Mouse (Mus musculus) kidney, embryonic 16.5 days (tissue): ENCODE measurements around the gene Ncstn. TPM values are rescaled to one million over a fixed set of nuclear protein-coding genes. Genes with fewer than 3 reads are reported as not detected.

Experiments
- ATAC-seq: fragments of 200-750 bp; cut with Nextera tagmentation; 2 replicates; pipeline ENCODE4 v1.8.0; 2017; ENCODE audit warnings: moderate TSS enrichment; ENCODE audit not compliant: low FRiP score, low TSS enrichment
- H3K27ac ChIP-seq: fragments of 300-500 bp; sonication (generic); 2 replicates; pipeline ENCODE4 v1.5.1; 2014; ENCODE audit warnings: low read length
- H3K27me3 ChIP-seq: fragments of 300-500 bp; sonication (generic); 2 replicates; pipeline ENCODE4 v1.6.1; 2014; ENCODE audit warnings: low read length, control low read depth, mixed read lengths; ENCODE audit not compliant: insufficient read depth
- H3K36me3 ChIP-seq: fragments of 300-500 bp; sonication (generic); 2 replicates; pipeline ENCODE4 v1.6.1; 2014; ENCODE audit warnings: low read length, control low read depth, mixed read lengths; ENCODE audit not compliant: insufficient read depth
- H3K4me1 ChIP-seq: fragments of 300-500 bp; sonication (generic); 2 replicates; pipeline ENCODE4 v1.6.1; 2014; ENCODE audit warnings: low read length, control low read depth, mixed read lengths; ENCODE audit not compliant: insufficient read depth
- H3K4me2 ChIP-seq: fragments of 300-500 bp; sonication (generic); replicated peaks from 2 replicates; pipeline ENCODE4 v1.6.1; 2014; ENCODE audit warnings: low read depth, low read length
- H3K4me3 ChIP-seq: fragments of 300-500 bp; sonication (generic); 2 replicates; pipeline ENCODE4 v1.5.1; 2014; ENCODE audit warnings: mild to moderate bottlenecking, low read length
- H3K9ac ChIP-seq: fragments of 300-500 bp; sonication (generic); replicated peaks from 2 replicates; pipeline ENCODE4 v1.6.1; 2014; ENCODE audit warnings: low read length
- H3K9me3 ChIP-seq: fragments of 300-500 bp; sonication (generic); 2 replicates; pipeline ENCODE4 v1.6.1; 2016; ENCODE audit warnings: low read length, control low read depth
- WGBS: fragments of 180-500 bp; shearing (Covaris S2); extraction: QIAGEN DNeasy Blood & Tissue Kit; methylation state at CpG from one replicate; pipeline ENCODE4 v1.1.7; 2014; 5-methylcytosine and 5-hydroxymethylcytosine counted together
- polyA plus RNA-seq: library from polyadenylated mRNA; unstranded; fragments of >200 nt; fragmentation: Nextera tagmentation; extraction: Ambion mirVana; gene quantifications from 2 replicates; pipeline ENCODE4 v1.2.1, GENCODE M21; 2015

The Ncstn gene
- polyA plus RNA-seq, 1 experiment from 2014 or later: 160 TPM

GRCm38 (mm10) chr1:172058874-172059273, 23.7 kb downstream of the Ncstn start:
- Histone ChIP-seq H3K9ac (no peak overlapping the region), H3K4me1 (peaks cover 6% of the 10 kb centered on the region), H3K27ac (no peak overlapping the region), H3K27me3 (peaks cover 26% of the 10 kb centered on the region), H3K4me3 (no peak overlapping the region), H3K36me3 (no peaks in the 10 kb centered on the region), H3K4me2 (no peak overlapping the region), H3K9me3 (no peaks in the 10 kb centered on the region)
- 76% methylated on average over 7 of the region's 7 CpGs for WGBS
- ATAC-seq: no peak

- Histone ChIP-seq H3K36me3 (no peaks in the 10 kb centered on the region), H3K4me3 (no peak overlapping the region), H3K27ac (no peak overlapping the region), H3K27me3 (peaks cover 32% of the 10 kb centered on the region), H3K4me2 (no peak overlapping the region), H3K9ac (no peak overlapping the region), H3K4me1 (peaks cover 11% of the 10 kb centered on the region), H3K9me3 (no peaks in the 10 kb centered on the region)
- no peak for ATAC-seq
- 81% methylated on average over 6 of the region's 6 CpGs for WGBS
Measured at GRCm38 (mm10) chr1:172058321-172058720, 24.3 kb downstream of the Ncstn start.

GRCm38 (mm10) chr1:172057491-172057921, 25.1 kb downstream of the Ncstn start, which contains the start of gene Nhlh1:
Gene Nhlh1, minus strand, starts transcription at chr1:172057573.
- no peak within 1 kb of the TSS for H3K4me3 ChIP-seq
- no peak within 1 kb of the TSS for H3K4me2 ChIP-seq
- no peaks in the 10 kb centered on the region for H3K9me3 ChIP-seq
- ATAC-seq: no peak
- WGBS: 38% methylated on average over 2 of the region's 2 CpGs
- no peak within 1 kb of the TSS for H3K9ac ChIP-seq
- H3K36me3 ChIP-seq: no peaks in the 10 kb centered on the region
- peaks cover 16% of the 10 kb centered on the region for H3K4me1 ChIP-seq
- no peak within 1 kb of the TSS for H3K27ac ChIP-seq
- H3K27me3 ChIP-seq: peaks cover 39% of the 10 kb centered on the region

- H3K4me1 ChIP-seq: peaks cover 16% of the 10 kb centered on the region
- ATAC-seq: no peak
- H3K27me3 ChIP-seq: peaks cover 41% of the 10 kb centered on the region
- WGBS: 77% methylated on average over 4 of the region's 4 CpGs
- H3K9ac ChIP-seq: no peak overlapping the region
- H3K4me2 ChIP-seq: no peak overlapping the region
- H3K4me3 ChIP-seq: no peak overlapping the region
- no peaks in the 10 kb centered on the region for H3K9me3 ChIP-seq
- H3K27ac ChIP-seq: no peak overlapping the region
- no peaks in the 10 kb centered on the region for H3K36me3 ChIP-seq
Measured at GRCm38 (mm10) chr1:172056251-172056650, 26.3 kb downstream of the Ncstn start.

- H3K27ac ChIP-seq: no peak overlapping the region
- peak; percentile 25; the same call in 1 of the 2 replicates for ATAC-seq
- H3K4me2 ChIP-seq: peak overlapping the region; percentile 73
- H3K9me3 ChIP-seq: no peaks in the 10 kb centered on the region
- H3K9ac ChIP-seq: peak overlapping the region; percentile 56
- H3K4me3 ChIP-seq: peak overlapping the region; percentile 48
- peaks cover 24% of the 10 kb centered on the region for H3K4me1 ChIP-seq
- no peaks in the 10 kb centered on the region for H3K36me3 ChIP-seq
- H3K27me3 ChIP-seq: peaks cover 41% of the 10 kb centered on the region
- under 1% methylated on average over 42 of the region's 42 CpGs for WGBS
Measured at GRCm38 (mm10) chr1:172053541-172054440, 28.8 kb downstream of the Ncstn start.

GRCm38 (mm10) chr1:172052766-172053279, 29.8 kb downstream of the Ncstn start:
- no peak for ATAC-seq
- Histone ChIP-seq H3K4me1 (peaks cover 33% of the 10 kb centered on the region), H3K9me3 (no peaks in the 10 kb centered on the region), H3K4me3 (peak overlapping the region; percentile 48; the same call in 1 of the 2 replicates), H3K9ac (no peak overlapping the region), H3K27me3 (peaks cover 41% of the 10 kb centered on the region), H3K27ac (no peak overlapping the region), H3K4me2 (peak overlapping the region; percentile 73), H3K36me3 (no peaks in the 10 kb centered on the region)
- 9% methylated on average over 10 of the region's 10 CpGs for WGBS

GRCm38 (mm10) chr1:172049131-172049782, 33.3 kb downstream of the Ncstn start:
- Histone ChIP-seq H3K4me2 (peak overlapping the region; percentile 35), H3K27ac (no peak overlapping the region), H3K27me3 (peaks cover 19% of the 10 kb centered on the region), H3K9ac (no peak overlapping the region), H3K4me1 (peaks cover 32% of the 10 kb centered on the region), H3K9me3 (no peaks in the 10 kb centered on the region), H3K4me3 (no peak overlapping the region), H3K36me3 (no peaks in the 10 kb centered on the region)
- ATAC-seq: no peak
- 29% methylated on average over 13 of the region's 13 CpGs for WGBS

GRCm38 (mm10) chr1:172048241-172048734, 34.3 kb downstream of the Ncstn start:
- Histone ChIP-seq H3K4me3 (peak overlapping the region; percentile 21), H3K27me3 (peaks cover 9% of the 10 kb centered on the region; the same call in 1 of the 2 replicates), H3K27ac (peak overlapping the region; percentile 37), H3K4me2 (peak overlapping the region; percentile 35), H3K9ac (peak overlapping the region; percentile 60), H3K4me1 (peaks cover 22% of the 10 kb centered on the region), H3K9me3 (no peaks in the 10 kb centered on the region), H3K36me3 (no peaks in the 10 kb centered on the region)
- 17% methylated on average over 6 of the region's 6 CpGs for WGBS
- peak; percentile 76 for ATAC-seq

- H3K9me3 ChIP-seq: no peaks in the 10 kb centered on the region
- H3K27ac ChIP-seq: no peak overlapping the region
- ATAC-seq: peak; percentile 40; the same call in 1 of the 2 replicates
- H3K36me3 ChIP-seq: no peaks in the 10 kb centered on the region
- peaks cover 18% of the 10 kb centered on the region for H3K4me1 ChIP-seq
- H3K27me3 ChIP-seq: 0 out of 2 replicates have a peak, but pooled peaks cover 2% of the 10 kb centered on the region
- no peak overlapping the region for H3K4me2 ChIP-seq
- no peak overlapping the region for H3K9ac ChIP-seq
- whole genome bisulfite sequencing: 11% methylated on average over 5 of the region's 5 CpGs
- no peak overlapping the region for H3K4me3 ChIP-seq
Measured at GRCm38 (mm10) chr1:172046938-172047337, 35.7 kb downstream of the Ncstn start.
